Mouse (Mus musculus) hindbrain, embryonic 13.5 days (tissue): ENCODE measurements around the gene Gpr150. TPM values are rescaled to one million over a fixed set of nuclear protein-coding genes. Genes with fewer than 3 reads are reported as not detected.
A peak's percentile ranks its signal among the peaks of the same experiment; 100 is the strongest.

Experiments
- ATAC-seq: fragments of 200-750 bp; cut with Nextera tagmentation; 2 replicates; pipeline ENCODE4 v1.8.0; 2017; ENCODE audit warnings: moderate TSS enrichment; ENCODE audit not compliant: low FRiP score
- H3K27ac ChIP-seq: fragments of 300-500 bp; sonication (generic); 2 replicates; pipeline ENCODE4 v1.5.1; 2015; ENCODE audit warnings: inconsistent platforms, mild to moderate bottlenecking, moderate library complexity
- H3K27me3 ChIP-seq: fragments of 300-500 bp; sonication (generic); 2 replicates; pipeline ENCODE4 v1.6.1; 2015; ENCODE audit warnings: mild to moderate bottlenecking, inconsistent platforms
- H3K36me3 ChIP-seq: fragments of 300-500 bp; sonication (generic); 2 replicates; pipeline ENCODE4 v1.6.1; 2015; ENCODE audit warnings: mild to moderate bottlenecking, inconsistent platforms
- H3K4me1 ChIP-seq: fragments of 300-500 bp; sonication (generic); replicated peaks from 2 replicates; pipeline ENCODE4 v1.6.1; 2015; ENCODE audit warnings: inconsistent platforms
- H3K4me2 ChIP-seq: fragments of 300-500 bp; sonication (generic); 2 replicates; pipeline ENCODE4 v1.6.1; 2015; ENCODE audit warnings: inconsistent platforms, mild to moderate bottlenecking, moderate library complexity
- H3K4me3 ChIP-seq: fragments of 300-500 bp; sonication (generic); 2 replicates; pipeline ENCODE4 v1.5.1; 2015; ENCODE audit warnings: mild to moderate bottlenecking, inconsistent platforms
- H3K9ac ChIP-seq: fragments of 300-500 bp; sonication (generic); 2 replicates; pipeline ENCODE4 v1.6.1; 2015; ENCODE audit warnings: mild to moderate bottlenecking, inconsistent platforms
- H3K9me3 ChIP-seq: fragments of 300-500 bp; sonication (generic); 2 replicates; pipeline ENCODE4 v1.6.1; 2016; ENCODE audit warnings: inconsistent platforms
- WGBS: fragments of 180-500 bp; shearing (Covaris S2); methylation state at CpG from one replicate; pipeline ENCODE4 v1.1.7; 2015; 5-methylcytosine and 5-hydroxymethylcytosine counted together
- polyA plus RNA-seq: library from polyadenylated mRNA; unstranded; fragments of >200 nt; fragmentation: Nextera tagmentation; extraction: Ambion mirVana; gene quantifications from 2 replicates; pipeline ENCODE4 v1.2.1, GENCODE M21; 2015

The Gpr150 gene
- 1.8 and 1.9 TPM in 2 replicates for polyA plus RNA-seq

- H3K4me1 ChIP-seq = peaks cover 17% of the 10 kb centered on the region
- no peak for ATAC-seq
- H3K4me2 ChIP-seq = peak within 1 kb of the TSS; percentile 99
- H3K27ac ChIP-seq = peak within 1 kb of the TSS; percentile 70
- no peaks in the 10 kb centered on the region for H3K9me3 ChIP-seq
- peak within 1 kb of the TSS; percentile 61 for H3K4me3 ChIP-seq
- 12% methylated on average over 10 of the region's 10 CpGs for WGBS
- H3K36me3 ChIP-seq = no peaks in the 10 kb centered on the region
- H3K27me3 ChIP-seq = peaks cover 52% of the 10 kb centered on the region
- H3K9ac ChIP-seq = peak within 1 kb of the TSS; percentile 76
These were observed at the start of gene Gpr150 for GRCm38 (mm10) chr13:76056896-76057266. Gpr150 (minus strand) TSS chr13:76056996.

GRCm38 (mm10) chr13:76101989-76102388 lies 45.2 kb upstream of the Gpr150 start:
- Histone ChIP-seq H3K27ac (no peak overlapping the region), H3K36me3 (peaks cover 12% of the 10 kb centered on the region; the same call in 1 of the 2 replicates), H3K9ac (no peak overlapping the region), H3K27me3 (no peaks in the 10 kb centered on the region), H3K4me2 (no peak overlapping the region), H3K9me3 (no peaks in the 10 kb centered on the region), H3K4me1 (peaks cover 6% of the 10 kb centered on the region; the same call in 1 of the 2 replicates), H3K4me3 (no peak overlapping the region)
- no peak for ATAC-seq
- WGBS = 89% methylated on average over 2 of the region's 2 CpGs

GRCm38 (mm10) chr13:76098493-76099303 lies 41.9 kb upstream of the Gpr150 start, which contains the start of the genes Arsk and Ttc37:
Arsk (minus strand) TSS chr13:76098660.
Ttc37 (plus strand) TSS chr13:76098734.
- peak; percentile 98 for ATAC-seq
- Histone ChIP-seq H3K4me2 (peak within 1 kb of the TSS; percentile 75), H3K36me3 (0 out of 2 replicates have a peak, but pooled peaks cover 8% of the 10 kb centered on the region), H3K4me1 (peaks cover 6% of the 10 kb centered on the region; the same call in 1 of the 2 replicates), H3K27ac (peak within 1 kb of the TSS; percentile 73), H3K9me3 (no peaks in the 10 kb centered on the region), H3K4me3 (peak within 1 kb of the TSS; percentile 68), H3K27me3 (no peaks in the 10 kb centered on the region), H3K9ac (peak within 1 kb of the TSS; percentile 79)
- under 1% methylated on average over 34 of the region's 34 CpGs for WGBS

GRCm38 (mm10) chr13:76098116-76098492 lies 41.3 kb upstream of the Gpr150 start:
- 3% methylated on average over 16 of the region's 16 CpGs for WGBS
- ATAC-seq = peak; percentile 90
- Histone ChIP-seq H3K27ac (peak overlapping the region; percentile 73), H3K27me3 (no peaks in the 10 kb centered on the region), H3K4me3 (peak overlapping the region; percentile 68), H3K9ac (peak overlapping the region; percentile 68), H3K4me1 (peaks cover 6% of the 10 kb centered on the region; the same call in 1 of the 2 replicates), H3K4me2 (peak overlapping the region; percentile 53), H3K9me3 (no peaks in the 10 kb centered on the region), H3K36me3 (0 out of 2 replicates have a peak, but pooled peaks cover 4% of the 10 kb centered on the region)

- no peak overlapping the region for H3K4me2 ChIP-seq
- H3K27me3 ChIP-seq = no peaks in the 10 kb centered on the region
- H3K9ac ChIP-seq = no peak overlapping the region
- no peaks in the 10 kb centered on the region for H3K4me1 ChIP-seq
- H3K4me3 ChIP-seq = no peak overlapping the region
- no peaks in the 10 kb centered on the region for H3K9me3 ChIP-seq
- H3K27ac ChIP-seq = no peak overlapping the region
- WGBS = 80% methylated on average over 1 of the region's 1 CpGs
- no peak for ATAC-seq
- H3K36me3 ChIP-seq = no peaks in the 10 kb centered on the region
These were observed 17.5 kb upstream of the Gpr150 start for GRCm38 (mm10) chr13:76074323-76074722.

GRCm38 (mm10) chr13:76064363-76064945 lies 7.7 kb upstream of the Gpr150 start:
- Histone ChIP-seq H3K9me3 (no peaks in the 10 kb centered on the region), H3K4me3 (no peak overlapping the region), H3K27ac (no peak overlapping the region), H3K36me3 (peaks cover 9% of the 10 kb centered on the region), H3K4me2 (no peak overlapping the region), H3K9ac (no peak overlapping the region), H3K4me1 (no peaks in the 10 kb centered on the region), H3K27me3 (no peaks in the 10 kb centered on the region)
- 87% methylated on average over 13 of the region's 13 CpGs for WGBS
- ATAC-seq = peak; percentile 71; the same call in 1 of the 2 replicates

GRCm38 (mm10) chr13:76063548-76063947 lies 6.8 kb upstream of the Gpr150 start:
- Histone ChIP-seq H3K27ac (no peak overlapping the region), H3K36me3 (peaks cover 9% of the 10 kb centered on the region), H3K4me3 (no peak overlapping the region), H3K4me1 (no peaks in the 10 kb centered on the region), H3K4me2 (no peak overlapping the region), H3K27me3 (no peaks in the 10 kb centered on the region), H3K9me3 (no peaks in the 10 kb centered on the region), H3K9ac (no peak overlapping the region)
- no peak for ATAC-seq
- WGBS = 89% methylated on average over 4 of the region's 4 CpGs

GRCm38 (mm10) chr13:76062569-76062968 lies 5.8 kb upstream of the Gpr150 start:
- no peak overlapping the region for H3K27ac ChIP-seq
- 91% methylated on average over 3 of the region's 3 CpGs for WGBS
- no peak for ATAC-seq
- peaks cover 9% of the 10 kb centered on the region for H3K27me3 ChIP-seq
- H3K4me2 ChIP-seq = no peak overlapping the region
- no peak overlapping the region for H3K9ac ChIP-seq
- no peaks in the 10 kb centered on the region for H3K4me1 ChIP-seq
- peaks cover 9% of the 10 kb centered on the region for H3K36me3 ChIP-seq
- no peak overlapping the region for H3K4me3 ChIP-seq
- no peaks in the 10 kb centered on the region for H3K9me3 ChIP-seq

GRCm38 (mm10) chr13:76062126-76062525 lies 5.3 kb upstream of the Gpr150 start:
- Histone ChIP-seq H3K36me3 (peaks cover 9% of the 10 kb centered on the region), H3K27me3 (peaks cover 13% of the 10 kb centered on the region), H3K27ac (no peak overlapping the region), H3K4me2 (no peak overlapping the region), H3K4me3 (no peak overlapping the region), H3K4me1 (no peaks in the 10 kb centered on the region), H3K9ac (no peak overlapping the region), H3K9me3 (no peaks in the 10 kb centered on the region)
- 92% methylated on average over 3 of the region's 3 CpGs for WGBS
- ATAC-seq = no peak

GRCm38 (mm10) chr13:76059591-76059990 lies 2.8 kb upstream of the Gpr150 start:
- H3K27ac ChIP-seq = no peak overlapping the region
- H3K4me3 ChIP-seq = no peak overlapping the region
- 95% methylated on average over 4 of the region's 4 CpGs for WGBS
- H3K27me3 ChIP-seq = peaks cover 35% of the 10 kb centered on the region
- no peak overlapping the region for H3K4me2 ChIP-seq
- peaks cover 8% of the 10 kb centered on the region; the same call in 1 of the 2 replicates for H3K36me3 ChIP-seq
- no peaks in the 10 kb centered on the region for H3K9me3 ChIP-seq
- H3K9ac ChIP-seq = no peak overlapping the region
- peaks cover 17% of the 10 kb centered on the region for H3K4me1 ChIP-seq
- no peak for ATAC-seq

- 0 out of 2 replicates have a peak, but pooled peaks cover 3% of the 10 kb centered on the region for H3K36me3 ChIP-seq
- H3K27ac ChIP-seq = no peak overlapping the region
- H3K9ac ChIP-seq = no peak overlapping the region
- H3K4me3 ChIP-seq = no peak overlapping the region
- 79% methylated on average over 10 of the region's 10 CpGs for WGBS
- H3K27me3 ChIP-seq = peaks cover 52% of the 10 kb centered on the region
- ATAC-seq = no peak
- no peaks in the 10 kb centered on the region for H3K9me3 ChIP-seq
- peak overlapping the region; percentile 99 for H3K4me2 ChIP-seq
- peaks cover 17% of the 10 kb centered on the region for H3K4me1 ChIP-seq
These were observed 672 bp upstream of the Gpr150 start for GRCm38 (mm10) chr13:76057267-76058069.

GRCm38 (mm10) chr13:76056261-76056724 lies 503 bp downstream of the Gpr150 start:
- under 1% methylated on average over 34 of the region's 34 CpGs for WGBS
- Histone ChIP-seq H3K9me3 (no peaks in the 10 kb centered on the region), H3K9ac (peak overlapping the region; percentile 76), H3K4me1 (peaks cover 17% of the 10 kb centered on the region), H3K27me3 (peaks cover 52% of the 10 kb centered on the region), H3K27ac (peak overlapping the region; percentile 70), H3K4me2 (peak overlapping the region; percentile 99), H3K36me3 (no peaks in the 10 kb centered on the region), H3K4me3 (peak overlapping the region; percentile 61)
- peak; percentile 94 for ATAC-seq
